Mouse (Mus musculus) macrophage (primary cell): ENCODE measurements around the gene Cd24a. TPM values are rescaled to one million over a fixed set of nuclear protein-coding genes. Genes with fewer than 3 reads are reported as not detected.

ENCODE experiments used
- H3K27ac ChIP-seq: fragments of 350-480 bp; formaldehyde crosslinking; 2 replicates; pipeline ENCODE4 v1.9.0; 2021
- H3K36me3 ChIP-seq: fragments of 350-480 bp; formaldehyde crosslinking; 2 replicates; pipeline ENCODE4 v1.9.0; 2021; ENCODE audit errors: inconsistent target
- H3K4me3 ChIP-seq: fragments of 350-480 bp; formaldehyde crosslinking; 2 replicates; pipeline ENCODE4 v1.9.0; 2021; ENCODE audit errors: inconsistent target
- H3K79me2 ChIP-seq: fragments of 350-480 bp; formaldehyde crosslinking; 2 replicates; pipeline ENCODE4 v1.9.0; 2021; ENCODE audit errors: inconsistent target
- WGBS: methylation state at CpG from one replicate; pipeline ENCODE4 v1.1.7; 2026; ENCODE audit warnings: inconsistent platforms; ENCODE audit not compliant: missing documents; 5-methylcytosine and 5-hydroxymethylcytosine counted together
- polyA plus RNA-seq: library from polyadenylated mRNA; stranded (reverse); fragments of 250-400 nt; gene quantifications from 3 replicates; pipeline ENCODE4 v1.2.4, GENCODE M21; 2018; ENCODE audit warnings: inconsistent platforms

Gene Cd24a
- polyA plus RNA-seq, 1 experiment from 2014 or later: 18.3 TPM

DNA sequence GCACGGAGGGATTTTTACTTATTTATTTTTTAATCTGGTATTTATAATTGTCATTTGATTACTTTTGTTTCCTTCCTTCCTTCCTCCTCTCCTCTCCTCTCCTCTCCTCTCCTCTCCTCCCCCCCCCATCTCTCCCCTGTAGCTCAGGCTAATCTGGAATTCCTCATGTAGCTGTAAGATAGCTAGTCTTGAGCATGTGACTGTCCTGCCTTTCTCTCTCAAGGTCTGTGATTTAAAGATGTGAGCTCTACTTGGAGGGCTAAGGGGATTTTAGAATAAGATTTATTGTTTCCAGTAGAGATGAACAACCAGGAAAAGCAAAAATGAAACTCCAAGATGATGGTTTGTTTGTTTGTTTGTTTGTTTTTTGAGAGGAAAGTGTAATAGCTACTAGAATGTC lies 23.0 kb downstream of the Cd24a start:
- WGBS: no CpG with 5 or more reads among the region's 1 CpGs
- Histone ChIP-seq H3K79me2 (no peaks in the 10 kb centered on the region), H3K36me3 (no peaks in the 10 kb centered on the region), H3K4me3 (no peak overlapping the region), H3K27ac (no peak overlapping the region)

- no peaks in the 10 kb centered on the region for H3K36me3 ChIP-seq
- H3K4me3 ChIP-seq: no peak overlapping the region
- H3K27ac ChIP-seq: no peak overlapping the region
- H3K79me2 ChIP-seq: no peaks in the 10 kb centered on the region
- 79% methylated on average over 14 of the region's 14 CpGs for WGBS
These were observed 23.7 kb downstream of the Cd24a start for GRCm38 (mm10) chr10:43601511-43602396.

- WGBS: 98% methylated on average over 4 of the region's 4 CpGs
- no peak overlapping the region for H3K4me3 ChIP-seq
- no peaks in the 10 kb centered on the region for H3K79me2 ChIP-seq
- no peak overlapping the region for H3K27ac ChIP-seq
- H3K36me3 ChIP-seq: no peaks in the 10 kb centered on the region
These were observed 26.0 kb downstream of the Cd24a start for GRCm38 (mm10) chr10:43603975-43604686.

DNA sequence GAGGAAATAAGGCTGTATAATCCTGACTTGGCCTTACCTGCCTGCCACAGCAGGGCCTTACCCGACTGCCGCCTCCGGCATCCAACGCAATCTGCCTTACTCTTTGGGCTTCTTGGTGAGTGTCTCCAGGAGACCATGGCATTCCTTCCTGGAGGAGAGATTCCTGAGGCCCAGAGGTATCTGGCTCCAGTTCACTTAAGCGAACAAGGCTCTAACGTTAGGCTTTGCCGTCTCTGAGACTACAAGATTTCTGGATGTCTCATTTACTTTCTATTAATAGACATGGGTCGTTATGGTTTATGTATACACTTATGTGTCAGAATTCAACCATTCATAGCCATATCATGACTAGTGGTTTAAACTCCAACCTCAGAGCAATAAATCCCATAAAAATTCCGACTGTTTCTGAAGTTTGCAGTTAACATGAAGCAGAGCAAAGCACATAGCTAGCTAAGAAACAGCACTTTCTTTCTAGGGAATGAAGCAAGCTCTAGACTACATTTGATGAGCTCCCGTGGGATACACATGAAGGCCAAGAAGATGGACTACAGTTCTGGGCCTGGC lies 26.7 kb downstream of the Cd24a start:
- Histone ChIP-seq H3K36me3 (no peaks in the 10 kb centered on the region), H3K27ac (no peak overlapping the region), H3K4me3 (no peak overlapping the region), H3K79me2 (no peaks in the 10 kb centered on the region)
- WGBS: 91% methylated on average over 10 of the region's 10 CpGs

GRCm38 (mm10) chr10:43605901-43606300 lies 27.8 kb downstream of the Cd24a start:
- H3K36me3 ChIP-seq: no peaks in the 10 kb centered on the region
- WGBS: 91% methylated on average over 7 of the region's 7 CpGs
- H3K27ac ChIP-seq: no peak overlapping the region
- H3K79me2 ChIP-seq: no peaks in the 10 kb centered on the region
- H3K4me3 ChIP-seq: no peak overlapping the region

GRCm38 (mm10) chr10:43609507-43609906 lies 31.4 kb downstream of the Cd24a start:
- H3K4me3 ChIP-seq: no peak overlapping the region
- no peak overlapping the region for H3K27ac ChIP-seq
- WGBS: 90% methylated on average over 5 of the region's 5 CpGs
- H3K36me3 ChIP-seq: no peaks in the 10 kb centered on the region
- H3K79me2 ChIP-seq: no peaks in the 10 kb centered on the region

DNA sequence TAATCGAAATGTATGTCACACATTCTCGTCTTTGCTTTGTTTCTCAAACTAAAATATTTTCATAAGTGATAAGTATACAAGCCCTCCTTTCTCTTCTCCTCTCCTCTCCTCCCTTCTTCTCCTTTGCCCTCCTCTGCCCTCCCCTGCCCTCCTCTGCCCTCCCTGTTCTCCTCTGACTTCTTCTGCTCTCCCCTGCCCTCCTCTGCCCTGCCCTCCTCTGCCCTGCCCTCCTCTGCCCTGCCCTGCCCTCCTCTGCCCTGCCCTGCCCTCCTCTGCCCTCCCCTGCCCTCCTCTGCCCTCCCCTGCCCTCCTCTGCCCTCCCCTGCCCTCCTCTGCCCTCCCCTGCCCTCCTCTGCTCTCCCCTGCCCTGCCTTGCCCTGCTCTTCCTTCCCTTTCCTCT lies 31.9 kb downstream of the Cd24a start:
- Histone ChIP-seq H3K36me3 (no peaks in the 10 kb centered on the region), H3K4me3 (no peak overlapping the region), H3K27ac (no peak overlapping the region), H3K79me2 (no peaks in the 10 kb centered on the region)
- WGBS: 100% methylated on average over 2 of the region's 2 CpGs

- Histone ChIP-seq H3K27ac (no peak overlapping the region), H3K79me2 (no peaks in the 10 kb centered on the region), H3K4me3 (no peak overlapping the region), H3K36me3 (no peaks in the 10 kb centered on the region)
These were observed 33.0 kb downstream of the Cd24a start for GRCm38 (mm10) chr10:43611081-43611480.

GRCm38 (mm10) chr10:43619059-43619531 lies 41.0 kb downstream of the Cd24a start:
- Histone ChIP-seq H3K79me2 (no peaks in the 10 kb centered on the region), H3K27ac (no peak overlapping the region), H3K36me3 (no peaks in the 10 kb centered on the region), H3K4me3 (no peak overlapping the region)
- WGBS: 76% methylated on average over 6 of the region's 6 CpGs

- WGBS: 80% methylated on average over 2 of the region's 2 CpGs
- no peak overlapping the region for H3K4me3 ChIP-seq
- no peaks in the 10 kb centered on the region for H3K36me3 ChIP-seq
- H3K27ac ChIP-seq: no peak overlapping the region
- no peaks in the 10 kb centered on the region for H3K79me2 ChIP-seq
These were observed 41.9 kb downstream of the Cd24a start for GRCm38 (mm10) chr10:43619939-43620338.

DNA sequence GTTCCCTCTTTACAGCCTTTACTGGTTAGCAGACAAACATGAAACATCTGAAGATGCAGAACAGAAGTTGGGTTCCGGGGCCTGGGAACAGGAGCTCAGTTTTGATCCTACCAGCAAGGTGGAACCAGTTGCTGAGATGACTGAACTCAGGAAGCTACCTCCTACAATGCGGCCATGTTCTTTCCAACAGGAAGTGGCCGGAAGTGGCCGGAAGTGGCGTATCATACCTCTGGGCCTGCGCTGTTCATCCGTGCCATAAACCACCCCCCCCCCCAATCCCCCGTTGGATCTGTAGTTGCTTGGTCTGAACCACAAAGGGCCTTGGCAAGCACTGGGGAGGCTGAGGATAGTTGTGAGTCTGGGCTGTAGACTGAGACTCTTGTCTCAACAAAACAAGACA lies 45.4 kb downstream of the Cd24a start:
- no peaks in the 10 kb centered on the region for H3K36me3 ChIP-seq
- no peak overlapping the region for H3K27ac ChIP-seq
- 77% methylated on average over 8 of the region's 8 CpGs for WGBS
- H3K4me3 ChIP-seq: no peak overlapping the region
- no peaks in the 10 kb centered on the region for H3K79me2 ChIP-seq

DNA sequence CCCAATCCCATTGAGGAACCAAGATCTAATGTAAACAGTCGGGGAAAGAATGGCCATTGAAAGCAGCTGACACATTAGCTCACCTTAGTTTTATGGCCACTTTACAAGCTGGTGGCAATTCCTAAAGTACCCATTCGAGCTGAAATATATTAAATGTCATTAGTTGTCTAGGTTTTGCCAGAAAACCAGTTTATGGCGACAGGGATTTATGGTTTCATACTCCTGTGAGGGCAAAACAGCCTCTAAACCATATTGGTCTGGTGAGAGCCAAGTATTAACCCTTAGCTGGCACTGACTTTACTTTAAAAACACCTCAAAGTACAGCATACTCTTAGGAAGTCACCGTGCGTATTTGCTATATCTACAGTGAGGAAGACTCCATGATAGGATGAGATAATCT lies 46.3 kb downstream of the Cd24a start:
- no peak overlapping the region for H3K27ac ChIP-seq

GRCm38 (mm10) chr10:43624791-43625398 lies 46.8 kb downstream of the Cd24a start:
- Histone ChIP-seq H3K27ac (no peak overlapping the region), H3K4me3 (no peak overlapping the region), H3K79me2 (no peaks in the 10 kb centered on the region), H3K36me3 (no peaks in the 10 kb centered on the region)
- 83% methylated on average over 1 of the region's 2 CpGs for WGBS

More for the DNA sequence above, 46.3 kb downstream of the Cd24a start:
- Histone ChIP-seq H3K4me3 (no peak overlapping the region), H3K36me3 (no peaks in the 10 kb centered on the region), H3K79me2 (no peaks in the 10 kb centered on the region)
- 89% methylated on average over 5 of the region's 5 CpGs for WGBS

DNA sequence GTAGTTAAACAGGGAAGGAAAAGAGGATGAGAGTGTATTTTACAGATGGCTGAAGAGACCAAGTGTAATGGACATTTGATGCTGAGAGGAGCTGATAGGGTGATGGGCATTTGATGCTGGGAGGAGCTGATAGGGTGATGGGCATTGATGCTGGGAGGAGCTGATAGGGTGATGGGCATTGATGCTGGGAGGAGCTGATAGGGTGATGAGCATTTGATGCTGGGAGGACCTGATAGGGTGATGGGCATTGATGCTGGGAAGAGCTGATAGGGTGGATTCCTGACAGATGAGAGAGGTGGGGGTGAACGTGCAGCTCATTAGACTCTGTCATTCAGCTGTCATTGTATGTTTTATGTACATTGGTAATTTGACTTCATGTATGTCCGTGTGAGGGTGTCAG lies 47.5 kb downstream of the Cd24a start:
- Histone ChIP-seq H3K27ac (no peak overlapping the region), H3K79me2 (no peaks in the 10 kb centered on the region)

More for the DNA sequence above, 47.5 kb downstream of the Cd24a start:
- Histone ChIP-seq H3K4me3 (no peak overlapping the region), H3K36me3 (no peaks in the 10 kb centered on the region)
- 97% methylated on average over 2 of the region's 2 CpGs for WGBS
